Mouse (Mus musculus): ENCODE results near the gene Hnrnpll. TPM values are rescaled to one million over a fixed set of nuclear protein-coding genes. Genes with fewer than 3 reads are reported as not detected.

The Hnrnpll gene
- polyA plus RNA-seq, 1 experiment: 52.0 TPM

DNA sequence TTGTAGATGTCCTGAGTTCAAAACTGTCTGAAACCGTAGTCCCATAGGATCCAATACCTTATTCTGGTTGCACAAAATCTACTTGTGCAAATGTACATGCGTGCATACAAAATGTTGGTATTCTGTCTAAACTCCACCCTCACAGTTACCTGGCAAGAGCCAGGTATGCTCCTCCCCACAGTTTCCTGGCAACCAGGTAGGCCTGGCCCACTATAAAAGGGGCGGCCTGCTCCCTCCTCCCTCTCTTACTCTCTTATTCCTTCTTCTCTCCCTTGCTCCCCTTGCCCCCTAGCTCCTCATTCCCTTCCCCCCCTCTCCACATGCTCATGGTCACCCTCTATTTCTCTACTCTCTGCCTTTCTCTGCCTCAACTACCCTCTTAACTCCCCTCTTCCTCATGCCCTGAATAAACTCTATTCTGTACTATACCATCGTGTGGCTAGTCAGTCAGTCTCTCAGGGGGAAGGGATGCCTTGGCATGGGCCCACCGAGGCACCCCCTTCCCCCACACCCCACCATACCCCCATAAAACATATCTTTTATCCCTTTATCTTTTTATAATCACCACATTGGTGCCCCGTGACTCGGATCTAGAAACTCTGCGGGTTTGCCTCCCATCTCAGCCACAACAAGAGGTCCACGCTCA lies 33.2 kb upstream of the Hnrnpll start:
- Histone ChIP-seq H3K27ac (ENCODE audit: control insufficient read depth, insufficient read depth, low read depth, low read length) (no peak overlapping the region), H3K4me1 (ENCODE audit: control insufficient read depth, insufficient read depth, low read length) (peaks cover 15% of the 10 kb centered on the region), H3K36me3 (ENCODE audit: control insufficient read depth, insufficient read depth, low read length) (no peaks in the 10 kb centered on the region), H3K4me3 (ENCODE audit: control insufficient read depth, low read depth, low read length) (peak overlapping the region; percentile 97), H3K27me3 (ENCODE audit: control insufficient read depth, insufficient read depth, low read length) (no peaks in the 10 kb centered on the region)
- no peak for TF ChIP-seq POLR2A (IDR thresholded peaks at IDR 0.05; ENCODE audit: control insufficient read depth, low read depth, low read length)
- TF ChIP-seq CTCF (IDR thresholded peaks at IDR 0.05; ENCODE audit: control insufficient read depth, insufficient read depth, insufficient replicate concordance, low read depth, low read length): no peak

DNA sequence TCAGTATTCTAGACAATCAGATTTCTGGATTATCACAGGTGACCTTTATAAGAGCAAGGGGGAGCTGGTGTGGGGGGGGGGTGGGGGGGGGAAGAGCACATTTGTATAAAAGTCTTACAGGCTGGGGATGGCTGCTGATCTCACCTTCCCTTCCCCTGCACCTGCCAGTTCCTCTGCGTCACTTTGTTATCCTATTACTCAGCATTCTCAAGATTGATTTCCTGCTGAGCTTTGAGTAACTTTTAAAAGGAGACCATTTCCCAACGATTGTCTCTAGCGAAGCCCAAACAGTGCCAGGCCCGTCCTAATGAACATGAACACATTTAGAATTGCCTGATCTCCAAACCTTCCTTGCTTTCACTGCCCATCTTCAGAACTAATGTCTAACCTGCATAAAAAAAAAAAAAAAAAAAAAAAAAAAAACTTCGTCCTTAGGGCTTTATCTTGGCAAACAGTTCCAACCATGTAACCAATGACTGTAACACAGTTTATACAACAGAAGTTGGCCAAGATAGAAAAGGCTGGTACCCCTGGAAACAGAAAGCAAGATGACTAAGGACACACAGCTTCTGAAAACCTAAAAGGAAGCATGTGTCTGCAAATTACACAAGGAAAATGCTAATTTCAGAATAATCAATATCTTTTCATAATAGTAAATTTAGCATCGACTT lies 29.9 kb upstream of the Hnrnpll start:
- peaks cover 10% of the 10 kb centered on the region for H3K4me1 ChIP-seq (ENCODE audit: control insufficient read depth, insufficient read depth, low read length)
- no peak overlapping the region for H3K4me3 ChIP-seq (ENCODE audit: control insufficient read depth, low read depth, low read length)
- TF ChIP-seq POLR2A (IDR thresholded peaks at IDR 0.05; ENCODE audit: control insufficient read depth, low read depth, low read length) (no peak), CTCF (IDR thresholded peaks at IDR 0.05; ENCODE audit: control insufficient read depth, insufficient read depth, insufficient replicate concordance, low read depth, low read length) (no peak)
- H3K27me3 ChIP-seq (ENCODE audit: control insufficient read depth, insufficient read depth, low read length): no peaks in the 10 kb centered on the region
- no peak overlapping the region for H3K27ac ChIP-seq (ENCODE audit: control insufficient read depth, insufficient read depth, low read depth, low read length)
- no peaks in the 10 kb centered on the region for H3K36me3 ChIP-seq (ENCODE audit: control insufficient read depth, insufficient read depth, low read length)

DNA sequence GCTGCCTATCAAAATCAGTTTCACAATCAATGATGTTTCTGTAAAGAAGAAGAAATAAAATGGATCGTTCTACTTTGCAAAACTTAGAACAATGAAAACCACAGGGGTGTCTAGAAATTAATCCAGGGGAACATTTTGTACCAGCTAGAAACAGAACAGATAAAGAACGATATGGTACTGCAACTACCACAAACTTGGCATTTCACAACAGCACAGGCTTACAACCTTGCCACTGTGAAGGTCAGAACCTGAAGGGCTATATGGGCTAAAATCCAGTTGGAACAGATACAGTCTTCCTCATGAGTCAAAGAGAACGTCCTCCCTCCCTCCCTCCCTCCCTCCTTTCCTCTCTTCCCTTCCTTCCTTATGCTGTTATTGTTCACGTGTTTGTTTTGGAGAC lies 28.4 kb upstream of the Hnrnpll start:
- Histone ChIP-seq H3K27me3 (ENCODE audit: control insufficient read depth, insufficient read depth, low read length) (no peaks in the 10 kb centered on the region), H3K27ac (ENCODE audit: control insufficient read depth, insufficient read depth, low read depth, low read length) (no peak overlapping the region), H3K4me1 (ENCODE audit: control insufficient read depth, insufficient read depth, low read length) (peaks cover 4% of the 10 kb centered on the region), H3K4me3 (ENCODE audit: control insufficient read depth, low read depth, low read length) (no peak overlapping the region), H3K36me3 (ENCODE audit: control insufficient read depth, insufficient read depth, low read length) (no peaks in the 10 kb centered on the region)
- TF ChIP-seq POLR2A (IDR thresholded peaks at IDR 0.05; ENCODE audit: control insufficient read depth, low read depth, low read length) (no peak), CTCF (IDR thresholded peaks at IDR 0.05; ENCODE audit: control insufficient read depth, insufficient read depth, insufficient replicate concordance, low read depth, low read length) (no peak)

DNA sequence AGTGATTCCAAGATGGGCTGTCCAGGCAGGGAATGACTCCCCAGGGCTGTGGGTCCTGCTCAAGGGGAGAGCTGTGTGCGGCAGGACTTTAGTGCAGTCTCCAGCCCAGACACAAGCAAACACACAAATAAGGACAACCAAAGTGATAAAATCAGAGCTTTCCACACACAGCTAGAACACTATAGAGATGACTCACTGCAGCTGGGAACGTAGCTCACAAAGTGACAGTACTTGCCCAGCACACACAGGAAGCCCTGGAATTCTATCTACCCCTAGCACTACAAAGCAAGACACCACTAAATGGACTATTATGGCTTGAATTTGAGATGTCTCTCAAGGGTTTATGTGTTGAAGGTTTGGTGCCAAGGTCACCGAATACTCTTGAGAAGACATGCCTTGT lies 26.0 kb upstream of the Hnrnpll start:
- Histone ChIP-seq H3K27ac (ENCODE audit: control insufficient read depth, insufficient read depth, low read depth, low read length) (no peak overlapping the region), H3K36me3 (ENCODE audit: control insufficient read depth, insufficient read depth, low read length) (no peaks in the 10 kb centered on the region)
- no peak for TF ChIP-seq CTCF (IDR thresholded peaks at IDR 0.05; ENCODE audit: control insufficient read depth, insufficient read depth, insufficient replicate concordance, low read depth, low read length)
- no peak for TF ChIP-seq POLR2A (IDR thresholded peaks at IDR 0.05; ENCODE audit: control insufficient read depth, low read depth, low read length)

DNA sequence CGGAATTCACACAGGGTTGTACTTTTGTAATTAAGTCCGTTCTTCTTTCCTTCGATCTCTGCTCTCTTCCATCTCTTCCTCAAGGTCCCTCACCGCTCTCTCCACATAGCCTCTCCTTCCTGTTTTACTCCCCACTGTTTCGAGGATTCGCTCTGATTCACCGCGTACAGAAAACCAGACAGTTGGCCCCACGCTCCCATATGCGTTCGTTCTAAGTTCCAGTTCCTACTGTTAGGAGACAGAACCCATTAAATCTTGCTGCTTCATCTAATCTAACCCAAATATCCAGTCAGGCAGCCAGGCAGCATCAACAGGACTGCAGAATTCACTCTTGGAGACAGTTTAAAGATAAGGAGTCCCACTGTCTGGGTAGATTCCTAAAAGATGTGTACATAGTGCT lies 24.5 kb upstream of the Hnrnpll start:
- TF ChIP-seq POLR2A (IDR thresholded peaks at IDR 0.05; ENCODE audit: control insufficient read depth, low read depth, low read length) (no peak), CTCF (IDR thresholded peaks at IDR 0.05; ENCODE audit: control insufficient read depth, insufficient read depth, insufficient replicate concordance, low read depth, low read length) (no peak)
- Histone ChIP-seq H3K4me1 (ENCODE audit: control insufficient read depth, insufficient read depth, low read length) (peaks cover 4% of the 10 kb centered on the region), H3K27me3 (ENCODE audit: control insufficient read depth, insufficient read depth, low read length) (no peaks in the 10 kb centered on the region)

More for the DNA sequence above, 26.0 kb upstream of the Hnrnpll start:
- Histone ChIP-seq H3K27me3 (ENCODE audit: control insufficient read depth, insufficient read depth, low read length) (no peaks in the 10 kb centered on the region), H3K4me3 (ENCODE audit: control insufficient read depth, low read depth, low read length) (no peak overlapping the region), H3K4me1 (ENCODE audit: control insufficient read depth, insufficient read depth, low read length) (peaks cover 4% of the 10 kb centered on the region)

DNA sequence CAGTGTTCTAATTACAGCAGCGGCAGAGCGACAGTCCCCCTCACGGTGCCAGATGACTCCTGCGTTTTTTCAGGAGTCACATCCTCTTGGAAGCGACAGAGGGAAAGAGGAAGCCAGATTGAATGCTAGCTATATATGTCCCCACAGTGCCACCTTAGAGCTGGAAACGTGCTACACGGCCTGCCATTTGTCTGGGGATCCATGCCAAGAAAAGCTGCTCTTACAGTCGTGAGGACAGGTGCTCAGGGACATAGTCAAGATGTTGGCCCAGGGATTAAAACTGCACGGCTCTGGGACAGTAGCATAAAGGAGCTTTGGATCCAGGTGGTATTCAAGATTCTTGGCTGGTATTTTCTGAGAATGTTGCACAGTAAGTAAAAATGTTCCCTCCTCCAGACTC lies 22.3 kb upstream of the Hnrnpll start:
- no peaks in the 10 kb centered on the region for H3K36me3 ChIP-seq (ENCODE audit: control insufficient read depth, insufficient read depth, low read length)
- TF ChIP-seq POLR2A (IDR thresholded peaks at IDR 0.05; ENCODE audit: control insufficient read depth, low read depth, low read length) (no peak), CTCF (IDR thresholded peaks at IDR 0.05; ENCODE audit: control insufficient read depth, insufficient read depth, insufficient replicate concordance, low read depth, low read length) (no peak)

More for the DNA sequence above, 24.5 kb upstream of the Hnrnpll start:
- Histone ChIP-seq H3K4me3 (ENCODE audit: control insufficient read depth, low read depth, low read length) (peak overlapping the region; percentile 82), H3K36me3 (ENCODE audit: control insufficient read depth, insufficient read depth, low read length) (no peaks in the 10 kb centered on the region), H3K27ac (ENCODE audit: control insufficient read depth, insufficient read depth, low read depth, low read length) (peak overlapping the region; percentile 78)

DNA sequence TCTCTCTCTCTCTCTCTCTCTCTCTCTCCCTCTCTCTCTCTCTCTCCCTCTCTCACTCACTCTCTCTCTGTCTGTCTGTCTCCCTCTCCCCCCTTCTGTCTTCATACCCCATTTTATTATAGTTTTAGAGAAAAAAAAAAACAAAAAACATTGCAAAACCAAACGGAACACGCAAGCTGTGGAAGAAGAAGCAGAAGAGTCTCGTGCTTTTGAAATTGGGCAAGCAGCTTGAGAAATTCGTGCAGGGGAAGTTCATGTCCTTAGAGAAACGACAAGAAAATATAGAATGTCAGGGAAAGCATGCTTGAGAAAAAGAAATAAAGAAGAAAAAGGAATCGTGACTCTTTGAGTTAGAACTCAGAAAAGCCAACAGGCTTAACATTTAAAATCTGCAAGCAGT lies 21.1 kb upstream of the Hnrnpll start:
- Histone ChIP-seq H3K4me3 (ENCODE audit: control insufficient read depth, low read depth, low read length) (no peak overlapping the region), H3K36me3 (ENCODE audit: control insufficient read depth, insufficient read depth, low read length) (no peaks in the 10 kb centered on the region), H3K4me1 (ENCODE audit: control insufficient read depth, insufficient read depth, low read length) (peaks cover 4% of the 10 kb centered on the region), H3K27me3 (ENCODE audit: control insufficient read depth, insufficient read depth, low read length) (no peaks in the 10 kb centered on the region), H3K27ac (ENCODE audit: control insufficient read depth, insufficient read depth, low read depth, low read length) (no peak overlapping the region)
- TF ChIP-seq CTCF (IDR thresholded peaks at IDR 0.05; ENCODE audit: control insufficient read depth, insufficient read depth, insufficient replicate concordance, low read depth, low read length): no peak

More for the DNA sequence above, 22.3 kb upstream of the Hnrnpll start:
- Histone ChIP-seq H3K27me3 (ENCODE audit: control insufficient read depth, insufficient read depth, low read length) (no peaks in the 10 kb centered on the region), H3K4me3 (ENCODE audit: control insufficient read depth, low read depth, low read length) (no peak overlapping the region), H3K27ac (ENCODE audit: control insufficient read depth, insufficient read depth, low read depth, low read length) (no peak overlapping the region; the same call in 1 of the 2 replicates), H3K4me1 (ENCODE audit: control insufficient read depth, insufficient read depth, low read length) (peaks cover 4% of the 10 kb centered on the region)
